Mouse (Mus musculus) B cell, adult 2 months (primary cell): ENCODE measurements at regions not wholly inside any gene's neighbourhood (a gene's known extent, or its start where the extent isn't known, plus 50 kb on each side); places are given as distances from the start of the nearest gene placed in this dataset.

ENCODE experiments used
- DNase-seq, 2 experiments: peaks; one replicate each; pipeline ENCODE4 v3.0.0; 2022

DNA sequence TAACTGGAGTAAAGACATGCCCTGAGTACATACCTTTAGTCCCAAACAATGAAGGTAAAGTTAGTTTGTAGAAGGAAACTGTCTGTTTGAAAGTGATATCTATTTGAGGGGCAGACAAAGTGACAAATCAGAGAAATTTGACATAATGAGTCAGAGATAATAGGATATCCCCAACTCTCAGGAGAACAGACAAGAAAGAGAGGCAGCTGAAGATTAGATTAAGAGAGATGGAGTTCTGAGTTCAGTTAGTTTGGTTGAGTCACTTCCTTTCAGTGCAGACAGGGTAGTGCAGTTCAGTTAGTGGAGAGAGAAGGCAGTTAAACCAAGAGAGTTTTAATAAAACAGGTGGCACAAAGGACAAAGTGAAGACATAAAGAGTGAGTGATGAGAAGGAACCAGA is 477.4 kb upstream of the Diaph2 start:
- no peak for DNase-seq

DNA sequence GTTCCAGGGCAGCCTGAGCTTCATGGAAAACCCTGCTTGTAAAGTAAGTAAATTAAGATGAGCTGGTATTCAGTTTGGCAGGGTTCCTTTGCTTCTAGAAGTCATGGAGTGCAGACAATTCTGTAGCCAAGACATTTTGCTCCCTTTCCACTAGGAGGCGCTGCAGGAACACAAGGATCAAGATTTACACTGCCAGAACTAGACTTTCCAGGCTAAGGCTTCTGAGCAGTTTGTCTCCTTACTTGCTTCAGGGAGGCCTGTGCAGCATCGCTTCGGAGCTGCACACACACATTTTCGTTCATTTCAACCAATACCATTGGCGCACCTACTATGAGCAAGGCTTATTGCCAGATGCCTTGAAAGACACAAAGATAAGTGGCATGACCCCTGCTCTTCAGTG is 445.6 kb upstream of the Diaph2 start:
- DNase-seq, result peak; percentile 3

DNA sequence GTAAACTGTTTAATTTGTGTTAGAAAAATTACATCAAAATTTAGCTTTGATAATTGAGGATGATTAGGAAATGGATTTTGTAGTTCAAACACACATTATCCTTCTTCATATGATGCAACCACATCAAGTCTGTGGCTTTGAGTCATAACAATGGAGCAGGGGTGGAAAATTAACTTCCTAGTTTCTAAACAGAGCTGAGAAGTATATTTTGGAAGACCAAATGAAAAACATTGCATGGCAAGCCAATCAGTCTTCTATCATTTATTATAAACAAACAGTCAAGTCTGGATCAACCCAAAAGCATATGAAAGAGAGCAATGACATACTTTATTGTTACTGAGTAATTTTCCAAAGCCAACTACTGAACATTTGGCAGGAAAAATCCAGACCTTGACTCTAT is 440.2 kb upstream of the Diaph2 start:
- no peak for DNase-seq

DNA sequence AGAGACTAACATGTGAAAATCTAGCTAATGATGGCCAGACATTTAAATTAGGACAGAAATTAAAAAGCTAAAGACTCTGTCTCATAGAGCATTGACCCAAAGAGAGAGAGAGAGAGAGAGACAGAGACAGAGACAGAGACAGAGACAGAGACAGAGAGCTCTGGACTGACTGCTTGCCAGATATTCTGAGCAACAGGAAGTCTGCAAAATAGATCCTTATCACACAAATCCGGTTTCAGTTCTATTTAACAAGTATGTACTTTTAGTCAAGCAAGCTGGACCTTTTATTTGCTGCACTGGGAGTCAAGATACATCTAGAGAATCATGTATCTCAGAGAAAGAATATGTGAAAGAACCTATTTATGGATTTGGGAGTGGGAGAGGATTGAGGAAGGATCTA is 420.1 kb upstream of the Diaph2 start:
- DNase-seq, result no peak

GRCm38 (mm10) chrX:129332810-129333209 is 416.7 kb upstream of the Diaph2 start:
- no peak for DNase-seq
